Mouse (Mus musculus) hindlimb bud, embryonic 11.5 days (tissue): ENCODE measurements around the gene Pin4.
A peak's percentile ranks its signal among the peaks of the same experiment; 100 is the strongest.

Experiments used
- DNase-seq: peaks from one replicate; pipeline ENCODE4 v3.0.0-alpha.2; 2012; ENCODE audit warnings: low read depth, low spot score; ENCODE audit errors: extremely low spot score

Gene Pin4

DNA sequence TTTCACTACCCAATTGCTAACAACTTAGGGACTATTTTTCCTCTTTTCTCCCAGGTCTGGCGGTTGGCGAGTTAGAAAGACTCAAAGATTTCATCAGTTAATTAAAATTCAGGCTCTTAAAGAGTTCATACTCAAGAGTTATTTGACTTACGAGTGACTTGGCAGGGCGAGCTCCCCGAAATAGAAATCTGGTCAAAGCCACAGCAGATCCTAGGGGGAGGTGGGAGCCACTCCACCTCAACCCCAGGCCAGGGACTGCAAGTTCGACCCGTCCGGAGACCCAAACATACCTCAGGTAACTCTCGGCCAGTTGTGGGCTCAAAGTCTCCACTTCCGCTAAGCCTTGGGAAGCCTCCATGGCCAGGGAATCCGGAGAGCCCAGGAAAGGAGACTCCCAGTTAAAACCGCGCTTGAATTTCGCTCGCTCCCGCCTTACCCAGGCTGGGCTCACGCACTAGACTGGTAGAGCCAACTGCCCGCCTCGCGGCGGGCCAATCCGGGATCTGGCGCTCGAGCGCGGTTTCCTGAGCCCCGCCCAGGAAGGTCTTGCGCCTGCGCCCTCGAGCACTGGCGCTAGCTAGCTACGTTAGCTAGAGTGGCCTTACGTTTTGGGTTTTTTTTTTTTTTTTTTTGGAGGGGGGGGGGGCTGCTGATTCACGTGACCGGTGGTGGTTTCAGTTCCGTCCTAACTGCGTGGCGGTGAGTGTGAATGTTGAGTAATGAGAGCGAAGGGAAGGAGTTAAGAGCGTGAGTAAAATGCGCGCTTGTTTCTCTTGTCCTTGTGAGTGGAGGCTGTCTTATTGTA is 37.6 kb downstream of the Pin4 start, which contains the start of gene Ercc6l:
Gene Ercc6l, minus strand, starts transcription at position 474 of the 805 bp plus-strand sequence.
- DNase-seq, result peak; percentile 87

DNA sequence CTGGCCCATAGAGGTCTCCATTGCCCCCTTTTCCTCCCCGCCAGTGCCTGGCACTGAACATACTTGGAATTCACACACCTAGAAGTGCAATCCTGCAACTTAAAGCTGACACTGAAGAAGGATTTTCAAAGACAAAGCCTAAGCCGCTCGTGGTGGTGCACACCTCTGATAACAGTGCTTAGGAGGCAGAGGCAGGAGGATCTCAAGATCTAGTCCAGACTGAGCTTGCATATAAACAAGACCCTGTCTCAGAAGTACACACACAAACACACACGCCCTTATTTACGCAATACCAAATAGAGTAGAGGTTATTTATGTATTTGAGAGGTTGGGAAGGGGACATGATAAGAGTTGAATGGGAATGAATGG is 38.2 kb downstream of the Pin4 start:
- no peak for DNase-seq

DNA sequence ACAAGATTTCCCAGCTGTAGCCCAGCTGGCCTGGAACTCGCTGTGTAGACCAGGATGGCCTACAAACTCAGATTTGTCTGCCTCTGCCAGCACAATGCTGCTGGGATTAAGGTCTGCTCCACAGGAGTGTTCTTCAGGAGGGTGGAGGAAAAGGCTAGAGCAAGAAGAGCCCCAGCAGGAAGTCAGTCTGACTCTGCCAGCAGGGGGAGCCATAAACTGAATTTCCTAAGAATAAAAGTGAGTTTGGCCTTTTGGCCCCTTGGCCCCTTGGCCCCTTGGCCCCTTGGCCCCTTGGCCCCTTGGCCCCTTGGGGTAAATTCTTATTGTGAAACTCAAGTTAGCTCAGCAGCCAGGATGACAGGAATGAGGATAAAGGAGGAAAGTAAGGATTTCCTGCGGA is 40.5 kb downstream of the Pin4 start:
- no peak for DNase-seq

DNA sequence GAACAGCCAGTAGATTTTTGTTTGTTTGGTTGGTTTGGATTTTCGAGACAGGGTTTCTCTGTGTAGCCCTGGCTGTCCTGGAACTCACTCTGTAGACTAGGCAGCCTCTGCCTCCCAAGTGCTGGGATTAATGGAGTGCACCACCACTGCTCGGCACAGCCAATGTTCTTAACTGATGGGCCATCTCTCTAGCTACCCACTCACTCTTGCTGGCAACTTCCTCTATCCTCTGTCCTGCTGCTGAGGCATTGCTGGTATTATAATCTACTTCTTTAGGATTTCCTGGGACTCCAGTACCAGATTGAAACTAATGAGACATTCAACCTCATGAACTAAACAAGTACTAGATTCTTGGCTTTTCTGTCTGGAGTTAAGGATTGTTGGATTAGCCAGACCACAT is 41.3 kb downstream of the Pin4 start:
- no peak for DNase-seq

DNA sequence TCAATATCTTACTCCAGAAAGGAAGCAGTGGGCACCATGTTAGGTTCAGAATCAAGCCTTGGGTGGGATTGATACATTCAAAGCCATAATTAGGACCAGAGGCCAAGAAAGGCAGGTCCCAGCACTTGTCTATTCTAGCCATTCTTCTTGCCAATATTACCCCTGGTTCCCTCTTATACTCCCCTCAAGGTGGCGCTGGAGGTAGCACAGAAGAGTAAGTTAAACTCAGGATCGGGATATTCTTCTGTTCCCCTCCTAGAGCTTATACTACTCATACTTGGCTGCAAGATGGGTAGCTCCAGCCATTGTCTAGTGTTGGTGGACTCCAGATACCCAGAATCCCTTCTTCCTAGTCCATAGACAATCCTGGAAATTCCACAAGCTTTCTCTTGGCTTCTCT is 43.8 kb downstream of the Pin4 start:
- no peak for DNase-seq

DNA sequence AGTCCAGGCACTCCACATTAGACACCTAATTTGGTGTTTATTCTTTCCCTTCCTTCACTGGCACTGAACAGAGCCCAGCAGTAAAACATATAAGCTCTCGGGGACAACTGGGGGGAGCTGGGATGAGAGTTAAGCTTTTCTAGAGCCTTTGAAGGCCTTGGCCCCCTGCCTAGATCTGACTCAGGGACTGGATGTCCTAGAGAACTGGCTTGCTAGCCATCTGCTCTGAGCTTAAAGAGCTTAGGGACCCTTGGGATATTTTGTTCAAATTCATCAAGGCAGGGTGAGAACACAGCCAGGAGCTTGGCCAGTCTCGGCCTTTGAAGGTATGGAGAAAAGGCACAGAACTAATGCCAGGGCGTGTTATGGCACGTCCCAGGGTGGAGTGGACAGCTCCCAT is 44.3 kb downstream of the Pin4 start:
- no peak for DNase-seq

DNA sequence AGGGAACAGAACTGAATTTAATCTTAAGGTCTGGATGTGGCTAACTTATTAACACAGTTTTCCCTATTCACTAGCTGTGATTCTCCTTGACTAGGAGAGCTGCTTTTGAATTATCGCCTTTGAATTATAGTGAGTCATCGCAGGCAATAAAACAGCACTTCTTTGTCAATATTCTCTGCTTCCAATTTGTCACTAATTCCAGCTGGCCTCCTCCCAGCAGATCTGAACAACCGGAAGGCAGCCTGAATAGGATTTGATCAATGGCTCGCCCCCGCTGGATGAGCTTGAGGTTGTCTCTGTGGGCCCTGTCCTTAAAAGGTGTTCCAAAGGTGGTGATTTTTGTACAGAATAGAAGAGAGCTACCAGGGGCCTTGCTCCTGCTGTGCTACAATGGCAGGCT is 47.3 kb downstream of the Pin4 start:
- DNase-seq, result no peak

DNA sequence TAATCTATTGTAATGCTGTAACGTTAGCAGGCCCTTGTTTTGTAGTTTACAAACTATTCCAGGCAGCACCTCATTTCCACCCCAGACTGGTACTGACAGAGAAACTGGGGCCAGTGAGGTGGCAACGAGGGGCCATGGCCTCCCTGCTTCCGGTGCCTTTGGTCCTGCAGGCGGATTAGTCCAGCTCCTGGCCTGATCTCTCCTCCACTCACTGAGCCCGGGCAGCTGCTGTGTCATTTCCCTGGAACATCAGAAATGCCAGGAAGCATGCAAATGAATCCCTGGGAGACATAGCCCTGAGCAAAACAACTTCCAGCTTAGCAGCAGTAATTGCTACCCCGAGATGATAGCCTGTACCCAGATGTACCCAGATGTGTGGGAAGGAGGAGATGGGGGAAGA is 47.7 kb downstream of the Pin4 start:
- DNase-seq, result no peak

DNA sequence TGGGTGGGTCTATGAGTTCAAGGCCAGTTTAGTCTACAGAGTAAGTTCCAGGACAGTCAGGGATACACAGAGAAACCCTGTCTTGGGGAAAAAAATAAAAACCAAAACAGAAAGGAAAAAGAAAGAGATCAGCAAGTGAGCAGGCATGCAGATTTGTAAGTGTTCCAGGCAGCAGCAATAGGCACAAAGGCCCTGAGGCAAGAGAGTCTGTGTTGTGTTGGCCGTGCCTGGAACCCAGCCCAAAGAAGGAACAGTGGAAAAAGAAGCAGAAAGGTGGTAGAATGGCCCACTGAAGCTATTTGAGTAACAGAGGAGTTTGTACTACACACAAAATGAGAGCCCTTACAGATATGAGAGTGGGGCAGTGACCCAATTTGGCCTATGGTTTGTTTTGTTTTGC is 50.5 kb downstream of the Pin4 start:
- no peak for DNase-seq

DNA sequence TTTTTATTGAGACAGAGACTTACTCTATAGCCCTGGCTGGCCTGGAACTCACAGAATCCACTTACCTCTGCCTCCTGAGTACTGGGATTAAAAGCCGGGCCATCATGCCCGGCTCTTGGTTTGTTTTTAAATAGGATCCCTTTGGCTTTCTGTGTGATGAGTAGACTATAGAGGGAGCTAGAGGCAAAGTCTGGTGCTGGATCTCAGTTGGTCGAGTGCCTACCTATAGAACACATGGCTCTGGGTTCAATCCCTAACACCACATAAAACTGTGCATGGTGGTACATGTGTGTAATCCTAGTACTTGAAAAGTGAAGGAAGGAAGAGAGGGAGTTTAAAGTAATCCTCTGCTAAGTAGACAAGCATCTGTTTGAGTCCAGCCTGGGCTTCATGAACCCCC is 50.9 kb downstream of the Pin4 start:
- DNase-seq, result no peak

DNA sequence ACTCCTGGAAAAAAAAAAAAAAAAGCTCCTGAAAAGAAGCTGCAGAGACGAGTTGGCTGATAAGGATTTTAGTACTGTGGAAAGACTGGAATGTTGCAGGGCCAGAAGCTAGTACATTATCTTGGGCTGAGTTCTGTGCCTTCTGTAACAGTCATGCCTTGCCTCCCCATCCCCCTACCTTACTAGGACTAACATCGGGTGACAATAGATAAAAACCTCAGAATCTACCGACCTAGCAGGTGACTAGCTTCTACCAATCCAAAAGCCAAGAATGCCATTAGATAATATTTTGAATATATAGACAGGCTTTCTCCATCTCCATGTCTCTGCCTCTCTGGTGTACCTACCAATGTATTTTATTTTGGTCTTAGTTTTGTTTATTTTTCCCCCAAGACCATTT is 51.7 kb downstream of the Pin4 start:
- no peak for DNase-seq

DNA sequence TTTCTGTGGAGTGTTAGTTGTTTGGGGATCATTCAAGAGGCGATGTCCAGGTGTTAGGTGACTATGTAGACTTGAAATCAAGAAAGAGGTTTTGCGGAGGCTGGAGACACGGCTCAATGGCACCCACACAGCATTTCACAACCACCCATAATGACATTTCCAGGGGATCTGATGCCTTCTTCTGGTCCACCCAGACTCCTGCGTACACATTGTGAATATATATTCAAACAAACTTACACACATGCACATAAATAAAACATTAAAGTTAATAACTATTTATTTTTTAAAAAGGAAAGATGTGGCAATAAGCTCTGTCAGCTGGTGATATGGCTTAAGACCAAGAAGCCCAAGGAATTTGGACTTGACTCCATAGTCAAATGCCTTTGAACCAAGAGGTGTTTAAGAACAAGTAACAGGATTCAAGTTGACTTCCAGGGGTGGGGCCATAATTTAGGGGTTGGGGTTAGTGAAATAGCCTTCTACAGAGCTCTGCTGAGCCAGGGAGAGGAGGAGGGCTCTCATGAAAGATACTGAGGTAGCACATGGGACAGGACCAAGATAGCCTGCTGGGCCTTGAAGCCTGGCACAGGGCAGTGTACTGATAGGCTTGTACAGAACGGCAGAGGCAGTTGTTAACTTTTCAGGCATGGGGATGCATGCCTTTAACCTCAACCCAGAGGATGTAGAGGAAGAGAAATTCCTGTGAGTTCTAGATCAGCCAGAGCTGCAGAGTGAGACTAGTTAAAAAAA is 56.5 kb downstream of the Pin4 start:
- DNase-seq, result no peak
